Mouse (Mus musculus) neural tube, embryonic 13.5 days (tissue): Measurements from ENCODE around the gene Scgb1a1. TPM values are rescaled to one million over a fixed set of nuclear protein-coding genes. Genes with fewer than 3 reads are reported as not detected.

ENCODE experiments used
- ATAC-seq: fragments of 200-750 bp; cut with Nextera tagmentation; 2 replicates; pipeline ENCODE4 v1.8.0; 2017; ENCODE audit warnings: low read depth, mild to moderate bottlenecking, moderate TSS enrichment, moderate library complexity
- H3K27ac ChIP-seq: fragments of 300-500 bp; sonication (generic); replicated peaks from 2 replicates; pipeline ENCODE4 v1.5.1; 2015; ENCODE audit warnings: moderate library complexity, mild to moderate bottlenecking, inconsistent platforms
- H3K27me3 ChIP-seq: fragments of 300-500 bp; sonication (generic); 2 replicates; pipeline ENCODE4 v1.6.1; 2015; ENCODE audit warnings: mild to moderate bottlenecking, inconsistent platforms
- H3K36me3 ChIP-seq: fragments of 300-500 bp; sonication (generic); 2 replicates; pipeline ENCODE4 v1.6.1; 2015; ENCODE audit warnings: mild to moderate bottlenecking, inconsistent platforms
- H3K4me1 ChIP-seq: fragments of 300-500 bp; sonication (generic); replicated peaks from 2 replicates; pipeline ENCODE4 v1.6.1; 2015; ENCODE audit warnings: inconsistent platforms
- H3K4me2 ChIP-seq: fragments of 300-500 bp; sonication (generic); 2 replicates; pipeline ENCODE4 v1.6.1; 2015; ENCODE audit warnings: inconsistent platforms, mild to moderate bottlenecking, moderate library complexity
- H3K4me3 ChIP-seq: fragments of 300-500 bp; sonication (generic); 2 replicates; pipeline ENCODE4 v1.5.1; 2015; ENCODE audit warnings: mild to moderate bottlenecking, inconsistent platforms
- H3K9ac ChIP-seq: fragments of 300-500 bp; sonication (generic); 2 replicates; pipeline ENCODE4 v1.6.1; 2015; ENCODE audit warnings: moderate library complexity, mild to moderate bottlenecking, inconsistent platforms
- H3K9me3 ChIP-seq: fragments of 300-500 bp; sonication (generic); 2 replicates; pipeline ENCODE4 v1.6.1; 2016; ENCODE audit warnings: inconsistent platforms
- WGBS: fragments of 180-500 bp; shearing (Covaris S2); methylation state at CpG from one replicate; pipeline ENCODE4 v1.1.7; 2015; 5-methylcytosine and 5-hydroxymethylcytosine counted together
- polyA plus RNA-seq: library from polyadenylated mRNA; unstranded; fragments of >200 nt; fragmentation: Nextera tagmentation; extraction: Ambion mirVana; gene quantifications from 2 replicates; pipeline ENCODE4 v1.2.1, GENCODE M21; 2015

Scgb1a1 gene
- polyA plus RNA-seq, 1 experiment from 2014 or later = not detected

DNA sequence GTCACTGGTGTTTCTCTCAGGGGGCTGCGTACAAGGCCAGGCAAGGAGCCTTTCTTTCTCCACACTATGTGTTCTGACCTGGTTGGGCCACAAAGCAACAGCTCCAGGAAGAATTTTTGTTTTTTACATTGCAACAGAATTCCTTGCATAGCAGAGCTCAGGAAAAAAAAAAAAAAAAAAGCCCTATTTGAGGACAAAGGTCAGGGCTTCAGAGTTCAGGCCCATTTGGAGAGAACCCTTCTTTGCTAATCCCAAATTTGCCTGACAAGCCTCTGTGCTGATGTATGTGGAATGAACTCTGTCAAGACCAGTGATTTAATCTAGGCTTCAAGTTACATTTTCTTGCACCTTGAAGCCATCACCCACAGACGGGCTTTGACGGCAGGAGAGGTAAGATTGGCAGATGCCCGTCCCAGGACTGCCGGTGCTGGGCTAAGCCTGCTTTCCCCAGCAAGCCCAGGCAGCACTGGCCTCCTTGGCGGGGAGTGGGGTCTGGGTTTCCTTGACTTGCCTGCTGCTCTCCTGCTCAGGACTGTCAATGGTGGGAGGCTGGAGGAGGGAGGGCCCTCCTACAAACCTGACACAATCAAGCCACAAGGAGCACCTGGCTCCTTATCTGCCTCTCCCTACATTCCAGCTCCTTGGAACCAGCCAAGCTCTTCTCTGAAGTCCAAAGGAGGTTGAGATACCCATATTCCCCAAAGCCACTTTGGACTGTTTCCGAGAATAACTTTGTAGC is 40.4 kb downstream of the Scgb1a1 start:
- Histone ChIP-seq H3K4me2 (no peak overlapping the region), H3K27ac (no peak overlapping the region), H3K27me3 (no peaks in the 10 kb centered on the region), H3K4me1 (no peaks in the 10 kb centered on the region), H3K4me3 (no peak overlapping the region), H3K9me3 (no peaks in the 10 kb centered on the region), H3K36me3 (no peaks in the 10 kb centered on the region), H3K9ac (no peak overlapping the region)
- no peak for ATAC-seq
- WGBS = 84% methylated on average over 7 of the region's 7 CpGs

DNA sequence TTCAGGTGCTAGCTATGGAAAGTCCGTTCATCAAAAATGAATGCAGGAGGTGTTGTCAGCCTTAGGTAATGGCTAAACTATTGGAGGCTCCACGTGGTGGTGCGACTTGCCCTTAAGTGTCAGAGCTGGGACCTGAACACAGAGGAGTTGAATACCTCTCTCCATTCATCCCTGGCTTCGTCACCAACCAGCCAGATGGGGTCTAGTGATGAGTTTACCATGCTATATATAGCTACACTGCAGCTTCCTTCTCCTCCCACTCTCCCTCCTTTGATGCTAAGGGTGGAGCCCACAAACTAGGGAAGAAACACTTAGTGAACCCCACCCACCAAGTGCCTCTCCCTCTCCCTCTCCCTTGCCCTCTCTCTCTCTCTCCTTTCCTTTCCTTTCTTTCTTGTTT is 43.5 kb downstream of the Scgb1a1 start:
- no peak overlapping the region for H3K27ac ChIP-seq
- no peak overlapping the region for H3K9ac ChIP-seq
- no peaks in the 10 kb centered on the region for H3K4me1 ChIP-seq
- H3K27me3 ChIP-seq = no peaks in the 10 kb centered on the region
- H3K4me3 ChIP-seq = no peak overlapping the region
- H3K4me2 ChIP-seq = no peak overlapping the region
- WGBS = 74% methylated on average over 4 of the region's 4 CpGs
- H3K36me3 ChIP-seq = no peaks in the 10 kb centered on the region
- no peaks in the 10 kb centered on the region for H3K9me3 ChIP-seq
- ATAC-seq = no peak

DNA sequence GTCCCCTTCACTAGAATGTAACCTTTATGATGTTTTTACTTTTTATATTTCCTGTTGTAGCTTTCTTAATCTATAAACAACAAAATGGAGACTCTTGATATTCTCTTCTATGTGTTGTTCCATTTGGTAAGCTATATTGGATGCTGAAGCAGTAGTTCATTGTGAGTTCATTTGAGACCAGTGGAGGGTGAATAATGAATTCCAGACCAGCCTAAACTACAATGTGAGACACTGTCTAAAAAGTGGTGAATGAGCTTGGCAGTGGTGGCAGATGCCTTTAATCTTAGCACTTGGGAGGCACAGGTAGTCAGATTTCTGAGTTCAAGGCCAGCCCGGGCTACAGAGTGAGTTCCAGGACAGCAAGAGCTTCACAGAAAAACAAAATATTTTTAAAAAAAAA is 44.6 kb downstream of the Scgb1a1 start:
- no peaks in the 10 kb centered on the region for H3K9me3 ChIP-seq
- H3K4me2 ChIP-seq = no peak overlapping the region
- no peak overlapping the region for H3K9ac ChIP-seq
- WGBS = 85% methylated on average over 1 of the region's 1 CpGs
- ATAC-seq = no peak
- no peaks in the 10 kb centered on the region for H3K4me1 ChIP-seq
- no peak overlapping the region for H3K4me3 ChIP-seq
- no peak overlapping the region for H3K27ac ChIP-seq
- no peaks in the 10 kb centered on the region for H3K27me3 ChIP-seq
- no peaks in the 10 kb centered on the region for H3K36me3 ChIP-seq

DNA sequence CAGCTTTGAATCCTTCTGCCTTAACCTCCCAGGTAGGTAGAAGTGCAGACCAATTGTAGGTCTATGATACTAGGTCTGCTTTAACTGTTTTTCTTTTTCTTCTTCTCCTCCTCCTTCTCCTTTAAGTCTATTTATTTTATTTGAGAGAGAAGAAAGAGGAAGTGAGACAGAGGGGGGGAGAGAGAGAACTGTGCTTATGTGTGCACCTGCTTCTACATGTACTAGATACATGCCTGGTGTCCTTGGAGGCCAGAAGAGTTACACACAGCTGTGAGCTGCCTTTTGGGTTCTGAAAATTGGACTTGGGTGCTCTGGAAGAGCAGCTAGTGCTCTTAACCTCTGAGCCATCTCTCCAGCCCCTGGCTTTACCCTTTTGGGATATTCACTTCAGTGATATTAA is 46.7 kb downstream of the Scgb1a1 start:
- ATAC-seq = no peak
- no peaks in the 10 kb centered on the region for H3K4me1 ChIP-seq
- no peaks in the 10 kb centered on the region for H3K36me3 ChIP-seq
- no peak overlapping the region for H3K4me2 ChIP-seq
- H3K4me3 ChIP-seq = no peak overlapping the region
- H3K9ac ChIP-seq = no peak overlapping the region
- no peak overlapping the region for H3K27ac ChIP-seq
- H3K9me3 ChIP-seq = no peaks in the 10 kb centered on the region
- H3K27me3 ChIP-seq = no peaks in the 10 kb centered on the region

DNA sequence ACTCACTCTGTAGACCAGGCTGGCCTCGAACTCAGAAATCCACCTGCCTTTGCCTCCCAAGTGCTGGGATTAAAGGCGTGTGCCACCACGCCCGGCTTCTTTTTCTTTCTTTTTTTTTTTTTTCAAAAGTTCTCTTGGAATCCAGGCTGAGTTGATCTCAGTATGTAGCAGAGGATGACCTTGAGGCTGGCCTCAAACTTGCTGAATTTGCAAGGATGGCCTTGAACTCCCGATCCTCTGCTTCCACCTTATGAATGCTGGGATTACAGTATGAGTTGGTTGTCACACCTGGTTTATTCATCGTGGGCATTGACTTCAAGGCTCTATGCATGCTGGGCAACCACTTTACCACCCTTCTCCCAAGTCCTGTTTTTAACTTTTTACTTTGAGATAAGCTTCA is 47.1 kb downstream of the Scgb1a1 start:
- Histone ChIP-seq H3K27me3 (no peaks in the 10 kb centered on the region), H3K4me3 (no peak overlapping the region), H3K9ac (no peak overlapping the region), H3K4me2 (no peak overlapping the region), H3K36me3 (no peaks in the 10 kb centered on the region), H3K9me3 (no peaks in the 10 kb centered on the region), H3K4me1 (no peaks in the 10 kb centered on the region), H3K27ac (no peak overlapping the region)
- no peak for ATAC-seq
- 90% methylated on average over 6 of the region's 6 CpGs for WGBS

DNA sequence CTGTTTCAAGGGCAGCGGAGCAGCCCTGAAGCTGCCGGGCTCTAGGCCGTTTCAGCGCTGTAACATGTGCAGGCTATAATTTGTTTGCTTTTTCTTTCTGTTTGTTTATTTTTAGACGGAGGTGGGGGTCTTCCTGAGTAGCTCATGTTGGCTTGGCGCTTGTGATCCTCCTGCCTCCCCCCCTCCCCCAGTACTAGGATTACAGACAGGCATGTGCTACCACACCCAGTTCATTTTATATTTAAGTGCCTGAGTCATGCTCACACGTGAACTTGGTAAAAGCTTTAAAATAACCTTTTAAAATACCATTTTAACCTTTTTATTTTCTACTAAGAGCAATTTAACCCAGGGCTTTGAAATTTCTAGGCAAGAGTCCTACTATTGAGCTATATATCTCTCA is 47.8 kb downstream of the Scgb1a1 start:
- WGBS = 74% methylated on average over 7 of the region's 7 CpGs
- no peaks in the 10 kb centered on the region for H3K4me1 ChIP-seq
- H3K4me3 ChIP-seq = no peak overlapping the region
- no peaks in the 10 kb centered on the region for H3K9me3 ChIP-seq
- no peaks in the 10 kb centered on the region for H3K36me3 ChIP-seq
- H3K9ac ChIP-seq = no peak overlapping the region
- H3K4me2 ChIP-seq = no peak overlapping the region
- no peak overlapping the region for H3K27ac ChIP-seq
- no peak for ATAC-seq
- H3K27me3 ChIP-seq = no peaks in the 10 kb centered on the region

DNA sequence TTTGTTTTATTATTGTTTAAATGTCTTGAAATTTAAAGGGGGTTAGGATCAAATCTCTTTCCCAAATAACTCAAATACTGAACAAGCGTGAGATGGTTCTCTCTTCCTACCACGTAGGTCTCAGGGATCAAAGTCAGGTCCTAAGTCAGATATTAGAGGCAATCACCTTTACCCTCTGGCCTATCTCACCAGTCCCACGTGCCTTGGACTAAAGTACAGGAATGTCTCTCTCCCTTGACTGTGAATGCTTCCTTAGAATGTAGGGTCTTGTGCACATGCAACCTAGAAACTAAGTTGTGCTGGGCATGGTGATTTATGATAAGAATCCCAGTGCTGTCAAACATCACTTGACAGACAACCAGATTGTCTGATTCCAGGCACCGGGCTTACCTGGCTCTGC is 48.5 kb downstream of the Scgb1a1 start:
- Histone ChIP-seq H3K4me3 (no peak overlapping the region), H3K4me1 (no peaks in the 10 kb centered on the region), H3K36me3 (no peaks in the 10 kb centered on the region), H3K9me3 (no peaks in the 10 kb centered on the region), H3K27ac (no peak overlapping the region), H3K4me2 (no peak overlapping the region), H3K27me3 (no peaks in the 10 kb centered on the region), H3K9ac (no peak overlapping the region)
- no peak for ATAC-seq
- WGBS = 84% methylated on average over 4 of the region's 4 CpGs

DNA sequence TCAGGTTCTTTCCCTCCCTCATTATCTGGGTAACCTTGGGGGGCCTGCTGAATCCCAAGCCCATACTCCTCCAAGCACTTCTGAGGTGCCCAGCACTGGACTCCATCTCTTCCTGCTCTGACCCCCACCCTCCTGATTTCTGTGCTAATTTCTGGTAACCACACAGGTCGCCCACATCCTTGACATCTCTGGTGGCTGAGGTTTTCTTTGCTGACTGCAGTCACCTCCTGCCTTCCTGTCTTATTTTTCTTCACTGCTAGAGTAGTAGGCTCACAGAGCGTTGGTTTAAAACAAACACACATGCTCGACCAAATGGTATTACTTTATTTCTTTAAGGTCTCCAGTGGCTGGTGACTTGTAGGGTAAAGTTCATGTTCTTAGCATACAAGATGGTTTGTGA is 49.6 kb downstream of the Scgb1a1 start:
- Histone ChIP-seq H3K27me3 (no peaks in the 10 kb centered on the region), H3K9me3 (no peaks in the 10 kb centered on the region)
- 62% methylated on average over 3 of the region's 3 CpGs for WGBS

DNA sequence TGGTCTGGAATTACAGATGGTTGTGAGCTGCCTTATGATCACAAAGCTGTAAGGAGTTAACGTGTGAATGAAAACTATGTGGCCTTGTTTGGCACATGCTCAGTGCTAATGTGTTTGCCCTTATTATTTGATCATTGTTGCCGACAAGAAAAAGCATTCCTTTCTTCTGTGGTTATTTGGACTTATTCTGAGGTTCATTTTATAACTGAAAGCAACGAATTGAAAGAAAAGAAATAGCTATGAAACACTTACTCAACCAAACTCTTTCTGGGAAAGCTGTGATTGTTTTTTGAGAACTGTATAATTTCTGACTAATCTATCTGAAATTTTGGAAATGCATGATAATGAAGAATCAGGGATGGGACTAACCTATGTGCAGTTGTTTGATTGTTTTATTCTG is 52.7 kb downstream of the Scgb1a1 start:
- Histone ChIP-seq H3K4me3 (no peak overlapping the region), H3K4me2 (no peak overlapping the region), H3K27me3 (no peaks in the 10 kb centered on the region), H3K27ac (no peak overlapping the region), H3K9ac (no peak overlapping the region), H3K9me3 (no peaks in the 10 kb centered on the region), H3K36me3 (no peaks in the 10 kb centered on the region), H3K4me1 (peaks cover 8% of the 10 kb centered on the region; the same call in 1 of the 2 replicates)
- no peak for ATAC-seq
- WGBS = 78% methylated on average over 3 of the region's 3 CpGs

More for the DNA sequence above, 49.6 kb downstream of the Scgb1a1 start:
- Histone ChIP-seq H3K27ac (no peak overlapping the region), H3K9ac (no peak overlapping the region), H3K36me3 (no peaks in the 10 kb centered on the region), H3K4me2 (no peak overlapping the region), H3K4me1 (peaks cover 4% of the 10 kb centered on the region; the same call in 1 of the 2 replicates), H3K4me3 (no peak overlapping the region)
- ATAC-seq = no peak

DNA sequence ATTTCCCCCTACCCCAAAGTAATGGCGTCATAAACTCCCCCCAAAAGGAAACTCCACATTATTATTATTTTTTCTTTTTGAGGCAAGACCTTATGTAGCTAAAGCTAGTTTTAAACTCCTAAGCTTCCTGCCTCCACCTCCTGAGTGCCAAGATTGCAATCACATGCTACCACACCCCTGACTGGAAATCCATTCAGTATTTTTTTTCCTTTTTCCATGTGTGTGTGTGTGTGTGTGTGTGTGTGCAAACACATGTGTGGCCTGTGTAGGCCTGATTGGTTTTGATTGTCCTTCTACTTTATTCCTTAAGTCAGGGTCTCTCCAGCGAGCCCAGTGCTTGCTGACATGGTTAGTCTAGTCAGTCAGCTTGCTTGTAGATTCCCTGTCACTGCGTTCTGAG is 53.3 kb downstream of the Scgb1a1 start:
- no peak overlapping the region for H3K27ac ChIP-seq
- H3K4me3 ChIP-seq = no peak overlapping the region
- no peak for ATAC-seq
- no peaks in the 10 kb centered on the region for H3K9me3 ChIP-seq
- H3K4me1 ChIP-seq = peaks cover 8% of the 10 kb centered on the region; the same call in 1 of the 2 replicates
- no peaks in the 10 kb centered on the region for H3K36me3 ChIP-seq
- no peak overlapping the region for H3K4me2 ChIP-seq
- H3K27me3 ChIP-seq = no peaks in the 10 kb centered on the region
- 89% methylated on average over 3 of the region's 3 CpGs for WGBS
- no peak overlapping the region for H3K9ac ChIP-seq

Other genes with a start within 250 kb of the Scgb1a1 start
- 335 and 393 TPM in 2 replicates for gene Gng3, start 248.8 kb downstream of the Scgb1a1 start, polyA plus RNA-seq
- 0.96 and 1.4 TPM in 2 replicates for gene Lrrn4cl, start 237.2 kb downstream of the Scgb1a1 start, polyA plus RNA-seq
- gene Ubxn1, start 216.5 kb downstream of the Scgb1a1 start, polyA plus RNA-seq = 166 and 171 TPM in 2 replicates
- gene Uqcc3, start 207.0 kb downstream of the Scgb1a1 start, polyA plus RNA-seq = 69.0 and 73.5 TPM in 2 replicates
- gene Lbhd1, start 204.2 kb downstream of the Scgb1a1 start, polyA plus RNA-seq = 41.1 and 56.4 TPM in 2 replicates
- gene Gm49403, start 204.0 kb downstream of the Scgb1a1 start, polyA plus RNA-seq = not detected in 2 replicates
- gene 1810009A15Rik, start 199.1 kb downstream of the Scgb1a1 start, polyA plus RNA-seq = 55.6 and 58.8 TPM in 2 replicates
- gene Gm49416, start 199.0 kb downstream of the Scgb1a1 start, polyA plus RNA-seq = 0.27 TPM in 1 of 2 replicates, not detected in the other
- 31.7 and 36.2 TPM in 2 replicates for gene Ints5, start 195.0 kb downstream of the Scgb1a1 start, polyA plus RNA-seq
- 89.4 and 101 TPM in 2 replicates for gene Ganab, start 189.9 kb downstream of the Scgb1a1 start, polyA plus RNA-seq
- gene B3gat3, start 167.6 kb downstream of the Scgb1a1 start, polyA plus RNA-seq = 86.9 and 88.7 TPM in 2 replicates
- 1.6 and 2.8 TPM in 2 replicates for gene Rom1, start 158.6 kb downstream of the Scgb1a1 start, polyA plus RNA-seq
- 11.8 and 12.2 TPM in 2 replicates for gene Eml3, start 158.4 kb downstream of the Scgb1a1 start, polyA plus RNA-seq
- 126 and 141 TPM in 2 replicates for gene Mta2, start 146.1 kb downstream of the Scgb1a1 start, polyA plus RNA-seq
- 29.2 and 30.1 TPM in 2 replicates for gene Tut1, start 134.1 kb downstream of the Scgb1a1 start, polyA plus RNA-seq
- 323 and 328 TPM in 2 replicates for gene Eef1g, start 120.9 kb downstream of the Scgb1a1 start, polyA plus RNA-seq
- 4.8 and 4.9 TPM in 2 replicates for gene Ahnak, start 98.7 kb downstream of the Scgb1a1 start, polyA plus RNA-seq
- 18.5 and 21.8 TPM in 2 replicates for gene Asrgl1, start 47.7 kb upstream of the Scgb1a1 start, polyA plus RNA-seq